Mouse (Mus musculus) bone marrow macrophage, adult 2 months (primary cell): Measurements from ENCODE around the gene Fam71f1.

ENCODE experiments used
- CTCF ChIP-seq: IDR thresholded peaks from 2 replicates; pipeline ENCODE4 v1.5.1; 2012; ENCODE audit warnings: low read depth, mild to moderate bottlenecking, low read length, moderate library complexity
- POLR2A ChIP-seq: IDR thresholded peaks from 2 replicates; pipeline ENCODE4 v1.6.1; 2012; ENCODE audit warnings: mild to moderate bottlenecking, low read depth, low read length, borderline replicate concordance

GRCm38 (mm10) chr6:29382442-29382841, 63.5 kb downstream of the Fam71f1 start:
- TF ChIP-seq POLR2A: no peak
- no peak for TF ChIP-seq CTCF
